Mouse (Mus musculus): ENCODE results near the gene Wfikkn2. TPM values are rescaled to one million over a fixed set of nuclear protein-coding genes. Genes with fewer than 3 reads are reported as not detected.

Gene Wfikkn2
- polyA plus RNA-seq (2015; fragmentation: Nextera tagmentation; extraction: Ambion mirVana) = 4.1 and 5.0 TPM in 2 replicates

DNA sequence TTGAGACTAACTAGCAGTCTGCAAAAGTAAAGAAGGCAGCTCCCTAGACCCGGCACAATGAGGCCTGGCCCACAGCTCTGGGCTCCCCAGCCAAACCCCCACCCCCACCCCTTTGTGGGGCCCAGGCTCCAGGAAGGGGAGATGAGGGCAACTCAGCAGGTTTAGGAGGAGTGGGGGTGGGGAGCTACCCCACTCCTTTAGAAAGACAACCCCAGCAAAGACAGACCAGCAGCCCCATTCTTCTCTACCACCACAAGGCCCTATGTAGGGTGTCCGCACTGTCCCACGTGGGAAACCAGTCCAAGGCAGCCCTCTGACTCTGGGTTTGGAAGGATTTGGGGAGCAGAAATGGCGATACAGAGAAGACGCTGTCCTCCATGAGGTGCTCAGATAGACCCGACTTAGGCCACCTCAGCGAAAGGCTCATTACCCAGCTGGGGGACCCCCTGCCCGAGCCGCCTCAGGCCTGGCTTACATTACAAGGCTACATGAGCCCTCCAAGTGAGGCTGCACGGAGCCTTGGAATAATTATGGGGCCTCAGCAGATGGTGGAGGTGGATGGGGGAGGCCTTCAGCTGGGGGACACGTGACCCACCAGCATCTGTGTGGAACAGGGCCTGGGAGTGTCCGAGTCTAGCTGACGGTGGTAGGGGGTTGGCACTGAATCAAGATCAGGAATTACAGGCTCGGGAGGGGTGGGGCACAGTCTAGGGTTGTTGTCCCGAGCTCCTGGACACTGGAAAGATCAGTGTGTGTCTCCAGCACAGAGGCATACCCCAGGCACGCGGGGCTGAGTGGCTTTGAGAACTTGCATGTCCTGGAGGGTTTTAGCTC is at the start of gene Wfikkn2:
Gene Wfikkn2, minus strand, starts transcription at position 51 of the 834 bp plus-strand sequence.
- WGBS = 31% methylated on average over 17 of the region's 17 CpGs
- peak; percentile 66; the same call in 1 of the 2 replicates for ATAC-seq
- H3K4me2 ChIP-seq (ENCODE audit: low read length) = no peak within 1 kb of the TSS
- no peaks in the 10 kb centered on the region for H3K9me3 ChIP-seq (replicated peaks; ENCODE audit: control insufficient read depth, low read length, poor library complexity, severe bottlenecking)
- H3K4me3 ChIP-seq (ENCODE audit: low read depth, low read length) = no peak within 1 kb of the TSS
- H3K27ac ChIP-seq (ENCODE audit: low read length) = no peak within 1 kb of the TSS
- H3K36me3 ChIP-seq (ENCODE audit: control insufficient read depth, insufficient read depth, low read length) = no peaks in the 10 kb centered on the region
- H3K4me1 ChIP-seq (ENCODE audit: control insufficient read depth, insufficient read depth, low read length) = peaks cover 11% of the 10 kb centered on the region; the same call in 1 of the 2 replicates
- H3K27me3 ChIP-seq (ENCODE audit: control insufficient read depth, insufficient read depth, low read depth, low read length) = no peaks in the 10 kb centered on the region
- H3K9ac ChIP-seq (ENCODE audit: low read depth, low read length) = no peak within 1 kb of the TSS

DNA sequence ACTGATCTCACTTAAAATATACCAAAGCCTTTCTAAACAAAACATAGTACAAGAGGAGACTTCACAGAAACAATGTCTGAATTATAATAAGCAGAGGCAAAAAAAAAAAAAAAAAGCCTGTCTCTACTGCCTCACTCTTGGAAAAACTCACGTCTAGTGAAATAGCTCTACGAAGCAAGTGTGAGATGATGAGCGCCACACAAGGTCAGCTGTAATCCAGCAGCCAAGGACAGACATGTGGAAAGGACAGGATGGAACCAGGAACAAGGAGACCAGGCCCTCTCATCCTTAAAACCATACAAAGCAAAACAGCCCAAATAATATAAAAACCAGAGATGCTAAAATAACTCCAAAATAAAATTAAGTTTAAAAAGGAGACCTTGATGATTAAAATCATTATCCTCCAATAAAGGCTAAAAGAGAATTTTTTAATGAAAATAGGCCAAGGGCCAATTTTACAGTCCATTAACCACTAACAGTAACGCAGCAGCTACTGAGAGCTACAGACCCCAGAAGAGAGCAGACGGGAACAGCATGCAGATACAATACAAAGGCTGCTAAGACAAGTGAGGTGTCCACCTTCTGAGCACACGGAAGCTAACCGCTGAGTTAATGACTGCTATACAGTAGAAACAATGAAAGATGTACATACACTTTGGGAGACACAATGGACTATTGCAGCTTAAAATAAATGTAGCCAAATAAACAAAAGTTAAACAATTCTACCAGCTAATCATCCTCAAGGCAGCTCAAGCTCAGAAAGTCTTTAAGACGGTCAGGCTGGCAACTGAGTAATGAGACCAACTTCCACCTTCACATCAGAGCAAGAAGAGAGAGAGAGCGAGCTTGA is 49.4 kb upstream of the Wfikkn2 start:
- Histone ChIP-seq H3K27ac (ENCODE audit: low read length) (no peak overlapping the region), H3K4me3 (ENCODE audit: low read depth, low read length) (no peak overlapping the region), H3K27me3 (ENCODE audit: control insufficient read depth, insufficient read depth, low read depth, low read length) (no peaks in the 10 kb centered on the region), H3K36me3 (ENCODE audit: control insufficient read depth, insufficient read depth, low read length) (peaks cover 43% of the 10 kb centered on the region), H3K4me1 (ENCODE audit: control insufficient read depth, insufficient read depth, low read length) (no peaks in the 10 kb centered on the region), H3K9me3 (replicated peaks; ENCODE audit: control insufficient read depth, low read length, poor library complexity, severe bottlenecking) (no peaks in the 10 kb centered on the region), H3K9ac (ENCODE audit: low read depth, low read length) (no peak overlapping the region), H3K4me2 (ENCODE audit: low read length) (no peak overlapping the region)
- 70% methylated on average over 9 of the region's 9 CpGs for WGBS
- ATAC-seq = no peak

DNA sequence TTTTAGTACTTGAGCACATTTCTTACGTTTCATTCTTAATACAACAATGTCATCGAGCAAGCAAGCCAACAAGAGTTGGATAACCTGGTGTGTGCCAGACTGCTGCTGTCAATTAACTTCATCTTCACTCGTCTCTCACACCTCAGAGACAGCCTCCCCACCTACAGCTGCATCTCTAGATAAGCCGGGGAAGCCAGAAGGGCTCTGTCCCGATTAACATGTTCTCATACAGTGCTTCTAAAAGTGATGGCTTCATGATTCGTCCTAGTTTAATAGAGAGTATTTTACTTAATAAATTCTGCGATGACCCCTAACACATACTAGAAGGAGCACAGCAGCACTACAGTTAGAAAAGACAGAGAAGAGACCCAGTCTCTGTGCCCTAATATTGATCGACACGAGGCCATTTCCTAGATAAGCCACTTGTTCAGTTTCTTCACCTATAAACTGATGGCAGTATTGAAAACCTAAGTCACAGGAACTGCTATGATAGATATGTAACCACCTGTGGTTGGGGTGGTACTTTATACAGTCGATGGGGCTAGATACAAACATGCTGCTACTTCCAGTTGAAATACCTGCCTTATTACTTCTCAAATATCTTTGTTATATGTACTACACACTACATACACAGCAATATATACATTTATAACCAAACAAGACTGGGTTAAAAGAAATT is 44.4 kb upstream of the Wfikkn2 start:
- Histone ChIP-seq H3K36me3 (ENCODE audit: control insufficient read depth, insufficient read depth, low read length) (peaks cover 36% of the 10 kb centered on the region), H3K27me3 (ENCODE audit: control insufficient read depth, insufficient read depth, low read depth, low read length) (no peaks in the 10 kb centered on the region), H3K9ac (ENCODE audit: low read depth, low read length) (no peak overlapping the region), H3K27ac (ENCODE audit: low read length) (no peak overlapping the region), H3K4me3 (ENCODE audit: low read depth, low read length) (no peak overlapping the region), H3K4me2 (ENCODE audit: low read length) (no peak overlapping the region), H3K9me3 (replicated peaks; ENCODE audit: control insufficient read depth, low read length, poor library complexity, severe bottlenecking) (no peaks in the 10 kb centered on the region), H3K4me1 (ENCODE audit: control insufficient read depth, insufficient read depth, low read length) (no peaks in the 10 kb centered on the region)
- 91% methylated on average over 10 of the region's 10 CpGs for WGBS
- no peak for ATAC-seq

DNA sequence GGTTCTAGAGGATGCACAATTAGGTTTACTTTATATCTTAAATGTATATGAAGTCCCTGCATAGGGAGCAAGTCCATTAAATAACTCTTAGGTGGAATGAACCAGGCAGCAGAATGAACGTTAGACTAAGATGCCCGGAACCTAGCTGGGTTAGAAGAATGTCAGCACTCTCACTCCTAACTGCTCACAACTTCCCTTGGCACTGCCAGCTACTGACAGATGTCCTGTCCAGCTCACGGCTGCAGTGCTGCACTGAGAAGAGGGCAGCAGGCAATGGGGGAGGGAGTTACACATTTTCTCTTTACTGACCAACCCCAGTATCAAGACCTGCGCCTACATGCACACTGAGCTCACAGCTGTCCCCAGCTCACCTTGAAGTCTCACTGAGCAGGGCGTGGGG is 41.3 kb upstream of the Wfikkn2 start:
- Histone ChIP-seq H3K9me3 (replicated peaks; ENCODE audit: control insufficient read depth, low read length, poor library complexity, severe bottlenecking) (no peaks in the 10 kb centered on the region), H3K4me1 (ENCODE audit: control insufficient read depth, insufficient read depth, low read length) (no peaks in the 10 kb centered on the region), H3K4me3 (ENCODE audit: low read depth, low read length) (no peak overlapping the region), H3K27me3 (ENCODE audit: control insufficient read depth, insufficient read depth, low read depth, low read length) (no peaks in the 10 kb centered on the region), H3K27ac (ENCODE audit: low read length) (no peak overlapping the region), H3K36me3 (ENCODE audit: control insufficient read depth, insufficient read depth, low read length) (peaks cover 24% of the 10 kb centered on the region), H3K9ac (ENCODE audit: low read depth, low read length) (no peak overlapping the region), H3K4me2 (ENCODE audit: low read length) (no peak overlapping the region)
- ATAC-seq = no peak
- 92% methylated on average over 5 of the region's 5 CpGs for WGBS

DNA sequence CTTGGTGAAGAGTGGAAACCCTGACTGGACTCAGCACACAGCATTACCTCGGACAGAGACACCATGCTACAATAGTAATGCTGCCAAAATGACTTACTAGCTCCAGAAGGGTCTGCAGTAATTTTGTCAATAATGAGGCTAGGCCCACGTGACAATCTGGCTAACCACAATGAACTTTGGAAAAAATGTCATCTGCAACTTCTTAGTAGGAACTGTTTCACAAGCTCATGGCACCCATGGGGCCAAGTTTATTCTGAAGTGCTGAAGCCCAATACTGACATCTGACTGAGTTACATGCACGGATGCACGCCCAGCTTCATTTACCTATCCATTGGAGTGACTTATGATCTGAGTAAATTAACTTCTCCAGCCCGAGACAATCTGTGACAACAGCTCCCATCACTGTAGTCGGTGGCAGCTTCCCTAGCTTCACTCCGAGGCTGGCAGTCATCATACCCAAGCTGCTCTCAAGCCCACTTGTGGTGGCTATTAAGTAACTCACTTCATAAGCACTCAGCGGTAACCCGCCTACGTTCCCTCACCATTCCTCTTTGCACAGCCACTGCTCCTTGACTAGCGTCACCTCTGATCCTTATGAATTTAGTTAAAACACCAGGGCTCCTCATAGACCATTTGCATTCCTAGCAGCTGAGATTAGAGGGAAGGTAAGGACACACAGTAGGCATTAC is 40.2 kb upstream of the Wfikkn2 start:
- no peaks in the 10 kb centered on the region for H3K9me3 ChIP-seq (replicated peaks; ENCODE audit: control insufficient read depth, low read length, poor library complexity, severe bottlenecking)
- no peak overlapping the region for H3K9ac ChIP-seq (ENCODE audit: low read depth, low read length)
- H3K4me2 ChIP-seq (ENCODE audit: low read length) = no peak overlapping the region
- ATAC-seq = no peak
- H3K4me1 ChIP-seq (ENCODE audit: control insufficient read depth, insufficient read depth, low read length) = no peaks in the 10 kb centered on the region
- no peaks in the 10 kb centered on the region for H3K27me3 ChIP-seq (ENCODE audit: control insufficient read depth, insufficient read depth, low read depth, low read length)
- 92% methylated on average over 11 of the region's 11 CpGs for WGBS
- no peak overlapping the region for H3K4me3 ChIP-seq (ENCODE audit: low read depth, low read length)
- no peak overlapping the region for H3K27ac ChIP-seq (ENCODE audit: low read length)
- H3K36me3 ChIP-seq (ENCODE audit: control insufficient read depth, insufficient read depth, low read length) = peaks cover 22% of the 10 kb centered on the region

DNA sequence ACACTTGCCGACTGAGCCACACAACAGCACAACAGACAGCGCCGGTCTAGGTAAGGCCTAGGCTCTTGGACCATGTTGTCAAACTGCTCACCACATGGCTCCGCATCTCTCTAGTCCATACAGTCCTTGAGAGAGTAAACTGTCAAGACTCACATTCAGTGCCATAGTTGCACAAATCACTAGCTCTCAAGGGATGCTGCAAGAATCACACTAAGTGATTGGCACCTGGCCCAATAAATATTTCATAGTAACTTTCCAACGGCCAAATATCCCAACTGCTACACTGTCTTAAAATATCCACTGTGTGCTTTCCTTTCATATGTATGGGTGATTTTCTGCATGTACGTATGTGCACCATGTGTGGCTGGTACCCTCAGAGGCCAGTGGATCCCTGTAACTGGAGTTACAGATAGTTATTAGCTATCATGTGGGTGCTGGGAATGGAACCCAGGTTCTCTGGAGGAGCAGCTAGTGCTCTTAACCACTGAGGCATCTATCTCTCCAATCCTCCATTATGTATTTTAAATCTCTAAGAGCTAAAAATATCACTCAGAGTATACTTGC is 37.8 kb upstream of the Wfikkn2 start:
- no peak overlapping the region for H3K4me2 ChIP-seq (ENCODE audit: low read length)
- H3K9me3 ChIP-seq (replicated peaks; ENCODE audit: control insufficient read depth, low read length, poor library complexity, severe bottlenecking) = no peaks in the 10 kb centered on the region
- H3K27me3 ChIP-seq (ENCODE audit: control insufficient read depth, insufficient read depth, low read depth, low read length) = no peaks in the 10 kb centered on the region
- WGBS = 97% methylated on average over 6 of the region's 6 CpGs
- H3K4me3 ChIP-seq (ENCODE audit: low read depth, low read length) = no peak overlapping the region
- H3K4me1 ChIP-seq (ENCODE audit: control insufficient read depth, insufficient read depth, low read length) = peaks cover 3% of the 10 kb centered on the region; the same call in 1 of the 2 replicates
- no peak overlapping the region for H3K9ac ChIP-seq (ENCODE audit: low read depth, low read length)
- H3K36me3 ChIP-seq (ENCODE audit: control insufficient read depth, insufficient read depth, low read length) = peaks cover 17% of the 10 kb centered on the region
- H3K27ac ChIP-seq (ENCODE audit: low read length) = no peak overlapping the region
- ATAC-seq = no peak

DNA sequence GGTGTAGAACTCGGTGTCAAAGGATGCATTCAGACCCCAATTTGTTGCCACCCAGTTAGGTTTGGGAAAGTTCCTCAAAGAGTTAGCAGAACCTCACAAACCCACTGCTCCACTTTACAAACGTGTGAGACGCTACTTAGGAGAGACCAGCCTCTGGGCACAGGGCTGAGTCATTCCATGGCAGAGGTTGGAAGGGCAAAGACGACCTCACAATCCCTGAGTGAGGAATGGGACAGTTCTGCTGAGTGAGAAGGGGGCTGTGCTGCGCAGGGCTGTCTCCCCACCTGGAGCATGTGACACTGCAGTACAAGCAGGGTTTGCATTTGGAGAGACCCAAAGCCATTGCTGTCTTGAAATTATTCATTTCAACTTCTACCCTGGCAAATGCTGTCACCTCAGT is 36.5 kb upstream of the Wfikkn2 start:
- no peak for ATAC-seq
- H3K4me1 ChIP-seq (ENCODE audit: control insufficient read depth, insufficient read depth, low read length) = peaks cover 3% of the 10 kb centered on the region; the same call in 1 of the 2 replicates
- WGBS = 77% methylated on average over 5 of the region's 5 CpGs

More for the DNA sequence above, 36.5 kb upstream of the Wfikkn2 start:
- no peaks in the 10 kb centered on the region for H3K27me3 ChIP-seq (ENCODE audit: control insufficient read depth, insufficient read depth, low read depth, low read length)
- H3K9me3 ChIP-seq (replicated peaks; ENCODE audit: control insufficient read depth, low read length, poor library complexity, severe bottlenecking) = no peaks in the 10 kb centered on the region
- no peak overlapping the region for H3K27ac ChIP-seq (ENCODE audit: low read length)
- no peak overlapping the region for H3K9ac ChIP-seq (ENCODE audit: low read depth, low read length)
- peaks cover 13% of the 10 kb centered on the region for H3K36me3 ChIP-seq (ENCODE audit: control insufficient read depth, insufficient read depth, low read length)
- no peak overlapping the region for H3K4me2 ChIP-seq (ENCODE audit: low read length)
- no peak overlapping the region for H3K4me3 ChIP-seq (ENCODE audit: low read depth, low read length)

Measured in midbrain, embryonic 16.5 days (tissue).